19 mouse cellular contexts compared by ENCODE assay signal in the genomic region with DNA sequence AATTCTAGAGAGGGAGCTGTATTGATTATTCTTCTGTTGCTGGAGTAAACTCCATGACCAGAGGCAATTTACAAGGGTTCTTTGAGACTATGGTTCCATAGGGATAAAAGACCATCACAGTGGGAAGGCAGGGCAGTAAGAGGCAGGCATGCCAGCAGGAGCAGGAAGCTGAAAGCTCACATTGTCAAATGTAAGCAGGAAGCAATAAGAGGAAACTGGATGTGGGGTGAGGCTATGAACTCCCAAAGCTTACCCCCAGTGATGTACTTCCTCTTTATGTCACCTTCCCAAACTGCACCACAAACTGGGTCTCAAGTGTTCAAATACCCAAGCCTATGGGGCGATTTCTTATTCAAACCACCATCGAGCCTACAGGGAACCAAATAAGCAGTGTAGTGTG. TPM values are rescaled to one million over a fixed set of nuclear protein-coding genes. Genes with fewer than 3 reads are reported as not detected.
DNase-seq lines count a peak whose midpoint lies in the region; ATAC-seq and TF ChIP-seq lines count a peak whose summit lies in the region.
"Had no signal": no experiment of that assay in that cellular context is flagged by ENCODE, and none has a peak within 500 bp of the region (broad histone marks: within the 10 kb centered on the region; RNA-seq: fewer than 3 reads in every experiment).

No protein-coding gene starts in this region.

- no peak overlapping the region for H3K9ac ChIP-seq in MEL (ENCODE audit: control insufficient read depth, low read depth, low read length, poor library complexity, severe bottlenecking)
- H3K9ac ChIP-seq: embryonic facial prominence, embryonic 13.5 days; forebrain, embryonic 12.5 days; heart, embryonic 13.5 days; hindbrain, embryonic 14.5 days; intestine, embryonic 15.5 days had no signal

- no peak overlapping the region for H3K4me3 ChIP-seq in MEL (ENCODE audit: control insufficient read depth in 1 of 2, insufficient read depth in 1 of 2, low read depth in 2 of 2, low read length in 2 of 2)
- H3K4me3 ChIP-seq: embryonic facial prominence, embryonic 13.5 days; forebrain, embryonic 12.5 days; heart, embryonic 13.5 days; intestine, embryonic 15.5 days had no signal

- intact Hi-C loops in gastrocnemius, postnatal 14 days (cut with DNase I; ENCODE audit: low total_unique reads), result no loop called here

- no peak overlapping the region for H3K27ac ChIP-seq in MEL (ENCODE audit: control insufficient read depth, low read depth, low read length)
- H3K27ac ChIP-seq: embryonic facial prominence, embryonic 13.5 days; forebrain, embryonic 12.5 days; heart, embryonic 13.5 days; hindbrain, embryonic 14.5 days; intestine, embryonic 15.5 days had no signal

- no peaks in the 10 kb centered on the region for H3K9me3 ChIP-seq in MEL (replicated peaks; ENCODE audit: insufficient read depth, low read length)
- H3K9me3 ChIP-seq: embryonic facial prominence, embryonic 13.5 days; forebrain, embryonic 12.5 days; heart, embryonic 13.5 days; intestine, embryonic 15.5 days had no signal

- no peaks in the 10 kb centered on the region for H3K79me2 ChIP-seq in MEL (ENCODE audit: control insufficient read depth, insufficient read depth, low read length, poor library complexity)

- no peaks in the 10 kb centered on the region; a peak in 1 of 4 replicates for H3K27me3 ChIP-seq in MEL (ENCODE audit: control insufficient read depth in 1 of 2, insufficient read depth in 2 of 2, low read length in 2 of 2)
- H3K27me3 ChIP-seq: heart, embryonic 13.5 days; intestine, embryonic 15.5 days had no signal

- H3K4me1 ChIP-seq in MEL (ENCODE audit: control insufficient read depth in 1 of 2, insufficient read depth in 2 of 2, low read length in 2 of 2), result peaks cover 0 to 5% of the 10 kb centered on the region in 2 experiments; a peak in 1 of 4 replicates
- H3K4me1 ChIP-seq: embryonic facial prominence, embryonic 13.5 days; forebrain, embryonic 12.5 days; heart, embryonic 13.5 days; intestine, embryonic 15.5 days had no signal

- ATAC-seq in hematopoietic stem cell, adult 5-6 weeks (replicated peaks in 1 of 2; ENCODE audit: insufficient read depth in 1 of 2, low FRiP score in 2 of 2, low TSS enrichment in 1 of 2, low read depth in 1 of 2, poor library complexity in 2 of 2, severe bottlenecking in 2 of 2), result peak; percentile 80 to 87
- ATAC-seq in monocyte, adult 5-6 weeks (replicated peaks; ENCODE audit: insufficient number of reproducible peaks, low FRiP score, low TSS enrichment, poor library complexity, severe bottlenecking), result peak; percentile 53
- ATAC-seq: forebrain, embryonic 16.5 days; intestine, embryonic 15.5 days had no signal

- TF ChIP-seq EP300 in MEL (IDR thresholded peaks at IDR 0.05; ENCODE audit: low read depth in 1 of 2, low read length in 2 of 2), result no peak

- no peak for TF ChIP-seq POLR2A in MEL (IDR thresholded peaks at IDR 0.05; ENCODE audit: control insufficient read depth in 1 of 2, insufficient read depth in 1 of 2, low read depth in 1 of 2, low read length in 2 of 2, poor library complexity in 1 of 2)

- no peak for TF ChIP-seq CTCF in MEL (IDR thresholded peaks at IDR 0.05 in 2 of 3, conservative IDR thresholded peaks at IDR 0.05 in 1 of 3; ENCODE audit: control insufficient read depth in 1 of 3, insufficient read depth in 1 of 3, low read depth in 2 of 3, low read length in 3 of 3, poor library complexity in 1 of 3, severe bottlenecking in 1 of 3)

- no peaks in the 10 kb centered on the region; a peak in 1 of 4 replicates for H3K36me3 ChIP-seq in MEL (ENCODE audit: control insufficient read depth in 1 of 2, insufficient read depth in 2 of 2, low read length in 2 of 2)
- H3K36me3 ChIP-seq: embryonic facial prominence, embryonic 13.5 days; forebrain, embryonic 12.5 days; heart, embryonic 13.5 days; intestine, embryonic 15.5 days had no signal

- peak; percentile 57 for DNase-seq in MEL (ENCODE audit: low read depth, low spot score)
- peak; percentile 43 for DNase-seq in MEL-GATA-1-ER (ENCODE audit: extremely low read depth, low read depth)
- no peak for DNase-seq in adrenal gland, adult 8-10 months
- DNase-seq in layer of hippocampus, adult 9-11 months, result no peak
- no peak for DNase-seq in gastrocnemius, postnatal 14 days
- DNase-seq: adrenal gland, postnatal 14 days; cerebellum, adult 9-10 months; cerebellum, postnatal 25 days; gastrocnemius, postnatal 10 days; heart, postnatal 4 days had no signal

- no peak for TF ChIP-seq RAD21 in MEL (IDR thresholded peaks at IDR 0.05; ENCODE audit: low read depth, low read length)

TF ChIP-seq in MEL, 35 proteins besides CTCF, POLR2A, EP300 and RAD21:
- TF ChIP-seq HCFC1 (IDR thresholded peaks at IDR 0.05; ENCODE audit: low read depth, low read length) (no peak), KAT2A (conservative IDR thresholded peaks at IDR 0.05; ENCODE audit: low read depth, low read length) (no peak), BHLHE40 (IDR thresholded peaks at IDR 0.05; ENCODE audit: borderline replicate concordance, low read depth, low read length) (no peak), RCOR1 (IDR thresholded peaks at IDR 0.05; ENCODE audit: low read depth, low read length) (no peak), ELF1 (IDR thresholded peaks at IDR 0.05; ENCODE audit: low read depth, low read length) (no peak), MYB (IDR thresholded peaks at IDR 0.05; ENCODE audit: low read depth, low read length) (no peak), ZMIZ1 (IDR thresholded peaks at IDR 0.05; ENCODE audit: low read depth, low read length) (no peak), JUND (IDR thresholded peaks at IDR 0.05; ENCODE audit: low read depth, low read length) (no peak), USF1 (IDR thresholded peaks at IDR 0.05; ENCODE audit: low read depth, low read length) (no peak), ETS1 (IDR thresholded peaks at IDR 0.05; ENCODE audit: low read depth, low read length) (no peak), MXI1 (IDR thresholded peaks at IDR 0.05; ENCODE audit: low read depth, low read length) (no peak), ZKSCAN1 (IDR thresholded peaks at IDR 0.05; ENCODE audit: low read depth, low read length) (no peak), SMC3 (IDR thresholded peaks at IDR 0.05; ENCODE audit: low read depth, low read length) (no peak), POLR2AphosphoS5 (IDR thresholded peaks at IDR 0.05; ENCODE audit: borderline replicate concordance, low read depth, low read length) (no peak)

RNA-seq across cellular contexts. Expression of a gene that starts 17.2 kb away (rescaled TPM):
- not detected in 2 replicates for total RNA-seq in MEL (2012; rRNA removed)
- polyA plus RNA-seq in MEL (2012; ENCODE audit: insufficient read depth in 1 of 2, insufficient read length in 2 of 2, low read depth in 1 of 2, low replicate concordance in 2 of 2, missing spikeins in 1 of 2), result not detected
- not detected in 2 replicates for total RNA-seq in hematopoietic stem cell, adult 5-6 weeks (2017)
- total RNA-seq in monocyte, adult 5-6 weeks (2017), result not detected in 3 replicates
- under 1 TPM; 0.56 to 0.96 (median 0.73) TPM for total RNA-seq in adrenal gland, adult 8-10 months (2022)
- total RNA-seq in gastrocnemius, postnatal 14 days (2021), result not detected
- total RNA-seq: ES-E14; gastrocnemius, postnatal 10 days; heart, postnatal 4 days had no signal
- polyA plus RNA-seq: heart, embryonic 13.5 days; intestine, embryonic 15.5 days had no signal

Comparison
In these comparisons a context has a peak if more than half of its experiments do, and no peak if none do; other contexts are left out.
1. DNase-seq: peak in MEL (single experiment) and MEL-GATA-1-ER (single experiment); none in adrenal gland, adult 8-10 months (single experiment), layer of hippocampus, adult 9-11 months (single experiment) and gastrocnemius, postnatal 14 days (single experiment).